Mouse (Mus musculus): ENCODE results near the gene Trp63. TPM values are rescaled to one million over a fixed set of nuclear protein-coding genes. Genes with fewer than 3 reads are reported as not detected.

The Trp63 gene
- polyA plus RNA-seq (2012; rRNA removed) = 0.74 and 3.7 TPM in 2 replicates

DNA sequence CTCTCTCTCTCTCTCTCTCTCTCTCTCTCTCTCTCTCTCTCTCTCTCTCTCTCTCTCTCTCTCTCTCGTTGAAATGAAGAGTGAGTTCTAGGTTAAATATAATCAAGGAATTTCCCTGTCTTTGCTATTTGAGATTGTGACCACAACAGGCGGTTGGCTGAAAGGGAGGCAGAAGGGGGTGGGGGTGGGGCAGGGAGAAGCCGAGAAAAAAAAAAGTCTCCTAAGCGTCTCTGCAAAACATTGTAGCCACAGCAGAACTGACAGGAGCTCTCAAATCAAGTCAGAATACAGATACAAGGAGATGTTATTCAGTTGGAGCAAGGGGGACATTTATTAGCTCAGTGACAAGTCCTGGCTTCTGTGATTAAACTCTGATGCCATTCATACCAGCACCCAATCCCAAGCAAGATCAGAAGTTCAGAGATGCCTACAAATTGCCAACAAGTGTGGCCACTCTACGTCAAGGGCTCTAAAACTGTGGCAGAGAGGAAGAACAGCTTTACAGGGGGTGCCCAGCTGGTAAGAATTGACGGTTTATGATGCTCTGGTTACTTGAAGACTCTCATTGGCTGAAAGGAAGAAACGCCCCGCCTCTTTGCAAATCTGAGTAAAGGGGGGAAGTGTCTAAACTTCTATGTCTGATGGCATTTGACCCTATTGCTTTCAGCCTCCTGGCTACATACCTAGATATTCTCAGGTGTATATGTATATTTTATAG is at the start of gene Trp63:
Gene Trp63 (plus strand): TSS at position 233 of the 718 bp plus-strand sequence.

